Mouse (Mus musculus): ENCODE data around the gene Dlgap5. TPM values are rescaled to one million over a fixed set of nuclear protein-coding genes. Genes with fewer than 3 reads are reported as not detected.

Dlgap5 gene
- total and polyA plus RNA-seq, 2 experiments from 2014 or later, result 4.1 to 8.5 TPM

DNA sequence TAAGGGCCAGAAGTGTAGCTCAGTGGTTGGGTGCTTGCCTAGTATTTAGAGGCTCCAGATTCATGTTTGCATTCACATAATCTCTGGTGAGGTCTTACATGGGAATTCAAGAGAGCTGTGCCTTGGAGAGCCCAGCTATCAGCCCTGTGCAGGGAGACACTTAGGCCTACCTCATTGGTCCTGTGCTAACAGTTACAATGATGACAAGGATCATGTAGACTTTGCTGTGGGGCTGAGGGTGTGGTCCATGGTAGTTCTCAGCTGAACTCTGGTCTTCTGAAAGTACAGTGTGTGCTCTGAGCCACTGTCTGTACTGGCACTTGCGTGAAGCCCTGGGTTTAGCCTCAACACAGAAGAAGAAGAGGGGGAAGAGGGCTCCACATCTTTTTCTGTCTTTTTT lies 71.5 kb downstream of the Dlgap5 start:
- DNase-seq (ENCODE audit: low spot score) (no peak), ATAC-seq (ENCODE audit: insufficient read depth, low read depth) (no peak)
- Histone ChIP-seq H3K9me3 (replicated peaks; ENCODE audit: control insufficient read depth, low read length) (no peaks in the 10 kb centered on the region), H3K4me1 (ENCODE audit: control insufficient read depth, insufficient read depth) (no peaks in the 10 kb centered on the region), H3K27me3 (ENCODE audit: control insufficient read depth, insufficient read depth, low read length) (no peaks in the 10 kb centered on the region), H3K4me3 (ENCODE audit: low read depth, low read length) (no peak overlapping the region), H3K27ac (ENCODE audit: low read depth) (no peak overlapping the region), H3K9ac (replicated peaks; ENCODE audit: low read depth, low read length) (no peak overlapping the region), H3K36me3 (replicated peaks; ENCODE audit: control insufficient read depth, insufficient read depth, low read length) (no peaks in the 10 kb centered on the region), H3K4me2 (ENCODE audit: low read depth, low read length) (no peak overlapping the region)
- no peak for TF ChIP-seq EP300 (IDR thresholded peaks at IDR 0.05; ENCODE audit: low read depth)
- no peak for TF ChIP-seq CTCF (IDR thresholded peaks at IDR 0.05; ENCODE audit: low read depth)
- 83% methylated on average over 1 of the region's 1 CpGs for WGBS

GRCm38 (mm10) chr14:47341811-47342291 lies 76.4 kb downstream of the Dlgap5 start:
- ATAC-seq (ENCODE audit: insufficient read depth, low read depth) (no peak; the same call in 1 of the 2 replicates), DNase-seq (ENCODE audit: low spot score) (no peak)
- Histone ChIP-seq H3K27me3 (ENCODE audit: control insufficient read depth, insufficient read depth, low read length) (no peaks in the 10 kb centered on the region), H3K27ac (ENCODE audit: low read depth) (no peak overlapping the region), H3K9me3 (replicated peaks; ENCODE audit: control insufficient read depth, low read length) (no peaks in the 10 kb centered on the region), H3K36me3 (replicated peaks; ENCODE audit: control insufficient read depth, insufficient read depth, low read length) (no peaks in the 10 kb centered on the region), H3K9ac (replicated peaks; ENCODE audit: low read depth, low read length) (no peak overlapping the region), H3K4me3 (ENCODE audit: low read depth, low read length) (no peak overlapping the region), H3K4me1 (ENCODE audit: control insufficient read depth, insufficient read depth) (no peaks in the 10 kb centered on the region), H3K4me2 (ENCODE audit: low read depth, low read length) (no peak overlapping the region)
- TF ChIP-seq EP300 (IDR thresholded peaks at IDR 0.05; ENCODE audit: low read depth) (no peak), CTCF (IDR thresholded peaks at IDR 0.05; ENCODE audit: low read depth) (no peak)
- WGBS, result 83% methylated on average over 4 of the region's 4 CpGs

GRCm38 (mm10) chr14:47340231-47340925 lies 77.8 kb downstream of the Dlgap5 start:
- no peak for TF ChIP-seq EP300 (IDR thresholded peaks at IDR 0.05; ENCODE audit: low read depth)
- TF ChIP-seq CTCF (IDR thresholded peaks at IDR 0.05; ENCODE audit: low read depth), result no peak
- ATAC-seq (ENCODE audit: insufficient read depth, low read depth) (no peak), DNase-seq (ENCODE audit: low spot score) (no peak)
- H3K27me3 ChIP-seq (ENCODE audit: control insufficient read depth, insufficient read depth, low read length), result no peaks in the 10 kb centered on the region
- 74% methylated on average over 10 of the region's 10 CpGs for WGBS
- no peaks in the 10 kb centered on the region for H3K4me1 ChIP-seq (ENCODE audit: control insufficient read depth, insufficient read depth)
- no peaks in the 10 kb centered on the region for H3K36me3 ChIP-seq (replicated peaks; ENCODE audit: control insufficient read depth, insufficient read depth, low read length)
- no peak overlapping the region for H3K4me2 ChIP-seq (ENCODE audit: low read depth, low read length)
- H3K4me3 ChIP-seq (ENCODE audit: low read depth, low read length), result no peak overlapping the region
- H3K9me3 ChIP-seq (replicated peaks; ENCODE audit: control insufficient read depth, low read length), result no peaks in the 10 kb centered on the region
- no peak overlapping the region for H3K27ac ChIP-seq (ENCODE audit: low read depth)
- H3K9ac ChIP-seq (replicated peaks; ENCODE audit: low read depth, low read length), result no peak overlapping the region

Other genes with a start within 250 kb of the Dlgap5 start
- 7.4 and 10.2 TPM in 2 replicates for gene Gch1, start 229.0 kb downstream of the Dlgap5 start, total RNA-seq (2014; rRNA removed; ENCODE audit: low replicate concordance)
- gene Gch1, start 229.0 kb downstream of the Dlgap5 start, polyA plus RNA-seq (2015; fragmentation: Nextera tagmentation; extraction: Ambion mirVana), result 4.3 and 5.6 TPM in 2 replicates
- gene Wdhd1, start 141.6 kb downstream of the Dlgap5 start, total RNA-seq (2014; rRNA removed; ENCODE audit: low replicate concordance), result 3.1 and 3.9 TPM in 2 replicates
- 3.9 and 4.5 TPM in 2 replicates for gene Wdhd1, start 141.6 kb downstream of the Dlgap5 start, polyA plus RNA-seq (2015; fragmentation: Nextera tagmentation; extraction: Ambion mirVana)
- 3.3 and 4.6 TPM in 2 replicates for gene Socs4, start 141.5 kb downstream of the Dlgap5 start, total RNA-seq (2014; rRNA removed; ENCODE audit: low replicate concordance)
- gene Socs4, start 141.5 kb downstream of the Dlgap5 start, polyA plus RNA-seq (2015; fragmentation: Nextera tagmentation; extraction: Ambion mirVana), result 1.7 and 1.9 TPM in 2 replicates
- gene Mapk1ip1l, start 120.1 kb downstream of the Dlgap5 start, total RNA-seq (2014; rRNA removed; ENCODE audit: low replicate concordance), result 32.4 and 33.7 TPM in 2 replicates
- 17.8 and 18.9 TPM in 2 replicates for gene Mapk1ip1l, start 120.1 kb downstream of the Dlgap5 start, polyA plus RNA-seq (2015; fragmentation: Nextera tagmentation; extraction: Ambion mirVana)
- 2.4 and 10.3 TPM in 2 replicates for gene Lgals3, start 50.7 kb downstream of the Dlgap5 start, total RNA-seq (2014; rRNA removed; ENCODE audit: low replicate concordance)
- 10.6 and 15.3 TPM in 2 replicates for gene Lgals3, start 50.7 kb downstream of the Dlgap5 start, polyA plus RNA-seq (2015; fragmentation: Nextera tagmentation; extraction: Ambion mirVana)
- 9.9 and 11.7 TPM in 2 replicates for gene Fbxo34, start 32.0 kb upstream of the Dlgap5 start, total RNA-seq (2014; rRNA removed; ENCODE audit: low replicate concordance)
- gene Fbxo34, start 32.0 kb upstream of the Dlgap5 start, polyA plus RNA-seq (2015; fragmentation: Nextera tagmentation; extraction: Ambion mirVana), result 10.7 and 12.8 TPM in 2 replicates
- gene Atg14, start 152.2 kb upstream of the Dlgap5 start, total RNA-seq (2014; rRNA removed; ENCODE audit: low replicate concordance), result 1.3 and 44.1 TPM in 2 replicates
- 10.9 and 11.8 TPM in 2 replicates for gene Atg14, start 152.2 kb upstream of the Dlgap5 start, polyA plus RNA-seq (2015; fragmentation: Nextera tagmentation; extraction: Ambion mirVana)
- 31.7 and 35.6 TPM in 2 replicates for gene Ktn1, start 230.0 kb upstream of the Dlgap5 start, total RNA-seq (2014; rRNA removed; ENCODE audit: low replicate concordance)
- gene Ktn1, start 230.0 kb upstream of the Dlgap5 start, polyA plus RNA-seq (2015; fragmentation: Nextera tagmentation; extraction: Ambion mirVana), result 104 and 107 TPM in 2 replicates